Mouse (Mus musculus) cerebellum, postnatal 14 days (tissue): ENCODE measurements at regions not wholly inside any gene's neighbourhood (a gene's known extent, or its start where the extent isn't known, plus 50 kb on each side); places are given as distances from the start of the nearest gene placed in this dataset.
"Not testable (repeated sequence)": the region's sequence is repeated elsewhere in the genome, so short reads cannot be mapped to it uniquely, and the experiment has no call there.

Source experiments
- DNase-seq, 2 experiments: peaks; one replicate each; pipeline ENCODE4 v3.0.0; 2021; ENCODE audit warnings: mixed read lengths in 2 of 2

GRCm38 (mm10) chr12:48223298-48223697 is 1159.2 kb upstream of the Foxg1 start:
- no peak for DNase-seq

GRCm38 (mm10) chr12:48221976-48222800 is 1160.3 kb upstream of the Foxg1 start:
- peak in 1 of 2 experiments; percentile 10 for DNase-seq

- no peak for DNase-seq
These were observed 1200.6 kb upstream of the Foxg1 start for GRCm38 (mm10) chr12:48181831-48182230.

GRCm38 (mm10) chr12:48173926-48174601 is 1208.4 kb upstream of the Foxg1 start:
- no peak for DNase-seq

- peak in 1 of 2 experiments; percentile 9 for DNase-seq
These were observed 1236.3 kb upstream of the Foxg1 start for GRCm38 (mm10) chr12:48146117-48146516.

GRCm38 (mm10) chr12:48122996-48123395 is 1259.5 kb upstream of the Foxg1 start:
- no peak for DNase-seq

- no peak for DNase-seq
These were observed 1281.0 kb upstream of the Nova1 start for GRCm38 (mm10) chr12:48099727-48100126.

- no peak for DNase-seq
These were observed 1268.3 kb upstream of the Nova1 start for GRCm38 (mm10) chr12:48086988-48087387.

GRCm38 (mm10) chr12:48083377-48083776 is 1264.6 kb upstream of the Nova1 start:
- no peak for DNase-seq

GRCm38 (mm10) chr12:48062620-48062942 is 1243.9 kb upstream of the Nova1 start:
- DNase-seq, result no peak

GRCm38 (mm10) chr12:48061898-48062619 is 1243.3 kb upstream of the Nova1 start:
- no peak for DNase-seq

- no peak for DNase-seq
These were observed 1201.7 kb upstream of the Nova1 start for GRCm38 (mm10) chr12:48020416-48020815.

- DNase-seq, result no peak
These were observed 1157.1 kb upstream of the Nova1 start for GRCm38 (mm10) chr12:47975868-47976267.

- no peak for DNase-seq
These were observed 1150.9 kb upstream of the Nova1 start for GRCm38 (mm10) chr12:47969655-47970054.

GRCm38 (mm10) chr12:47954330-47954729 is 1135.6 kb upstream of the Nova1 start:
- no peak for DNase-seq

- DNase-seq, result not testable (repeated sequence)
These were observed 1120.8 kb upstream of the Nova1 start for GRCm38 (mm10) chr12:47939491-47939890.

- DNase-seq, result no peak
These were observed 1108.3 kb upstream of the Nova1 start for GRCm38 (mm10) chr12:47927007-47927406.
